Mouse (Mus musculus) lung, embryonic 16.5 days (tissue): Measurements from ENCODE around the gene Incenp. TPM values are rescaled to one million over a fixed set of nuclear protein-coding genes. Genes with fewer than 3 reads are reported as not detected.
A peak's percentile ranks its signal among the peaks of the same experiment; 100 is the strongest.

ENCODE experiments used
- ATAC-seq: fragments of 200-750 bp; cut with Nextera tagmentation; 2 replicates; pipeline ENCODE4 v1.8.0; 2017; ENCODE audit warnings: low read depth, mild to moderate bottlenecking, moderate library complexity
- H3K27ac ChIP-seq: fragments of 300-500 bp; sonication (generic); 2 replicates; pipeline ENCODE4 v1.5.1; 2014; ENCODE audit warnings: mild to moderate bottlenecking, control low read depth, low read length
- H3K27me3 ChIP-seq: fragments of 300-500 bp; sonication (generic); 2 replicates; pipeline ENCODE4 v1.6.1; 2014; ENCODE audit warnings: low read depth, low read length, mixed read lengths; ENCODE audit not compliant: control insufficient read depth, insufficient read depth
- H3K36me3 ChIP-seq: fragments of 300-500 bp; sonication (generic); 2 replicates; pipeline ENCODE4 v1.6.1; 2014; ENCODE audit warnings: low read length; ENCODE audit not compliant: control insufficient read depth, insufficient read depth
- H3K4me1 ChIP-seq: fragments of 300-500 bp; sonication (generic); replicated peaks from 2 replicates; pipeline ENCODE4 v1.6.1; 2014; ENCODE audit warnings: low read length, mixed read lengths; ENCODE audit not compliant: control insufficient read depth, insufficient read depth
- H3K4me2 ChIP-seq: fragments of 300-500 bp; sonication (generic); 2 replicates; pipeline ENCODE4 v1.6.1; 2014; ENCODE audit warnings: low read depth, low read length, control low read depth
- H3K4me3 ChIP-seq: fragments of 300-500 bp; sonication (generic); 2 replicates; pipeline ENCODE4 v1.5.1; 2014; ENCODE audit warnings: mild to moderate bottlenecking, low read length, control low read depth
- H3K9ac ChIP-seq: fragments of 300-500 bp; sonication (generic); 2 replicates; pipeline ENCODE4 v1.6.1; 2014; ENCODE audit warnings: low read length, control low read depth
- H3K9me3 ChIP-seq: fragments of 300-500 bp; sonication (generic); 2 replicates; pipeline ENCODE4 v1.6.1; 2016; ENCODE audit warnings: low read length; ENCODE audit not compliant: control insufficient read depth
- WGBS: fragments of 180-500 bp; shearing (Covaris S2); extraction: QIAGEN DNeasy Blood & Tissue Kit; methylation state at CpG from one replicate; pipeline ENCODE4 v1.1.7; 2014; 5-methylcytosine and 5-hydroxymethylcytosine counted together
- polyA plus RNA-seq: library from polyadenylated mRNA; unstranded; fragments of >200 nt; fragmentation: Nextera tagmentation; extraction: Ambion mirVana; gene quantifications from 2 replicates; pipeline ENCODE4 v1.2.1, GENCODE M21; 2015

Incenp gene
- 99.7 and 108 TPM in 2 replicates for polyA plus RNA-seq

DNA sequence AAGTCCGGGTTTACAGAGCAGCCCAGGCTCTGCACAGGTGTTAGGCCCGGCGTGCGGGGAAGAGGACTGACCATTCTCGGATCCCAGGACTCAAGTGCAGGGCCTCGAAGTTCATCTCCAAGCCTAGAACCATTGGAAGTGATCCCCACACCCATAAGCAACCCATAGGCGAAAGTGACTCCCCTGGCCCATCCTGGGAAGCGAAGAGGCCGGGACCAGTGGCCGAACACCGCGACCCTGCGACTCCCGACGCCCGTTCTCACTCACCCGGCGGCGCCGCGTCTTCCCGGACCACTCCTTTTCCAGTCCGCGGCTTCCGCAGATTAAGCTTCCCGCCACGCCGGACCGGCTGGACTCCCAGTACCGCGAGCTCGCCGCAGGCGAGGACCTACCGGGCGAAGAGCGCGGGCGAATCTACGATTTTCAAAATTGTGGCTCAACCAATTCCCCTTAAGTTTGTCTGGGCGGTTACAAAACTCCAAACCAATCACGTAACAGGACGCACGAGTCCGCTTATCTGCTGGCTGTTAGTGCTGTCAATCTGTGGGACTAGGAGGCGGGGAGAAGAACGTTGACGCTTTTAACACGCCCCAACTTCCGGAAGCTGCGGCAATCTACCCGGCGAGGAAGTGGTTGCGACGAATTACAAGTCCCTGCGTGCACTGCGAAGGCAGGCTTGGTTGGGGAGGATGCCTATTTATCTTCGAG lies at the start of gene Incenp:
TSS of gene Incenp (minus strand) at position 480 of the 708 bp plus-strand sequence.
- no peaks in the 10 kb centered on the region for H3K27me3 ChIP-seq
- H3K36me3 ChIP-seq: peaks cover 6% of the 10 kb centered on the region; the same call in 1 of the 2 replicates
- no peaks in the 10 kb centered on the region for H3K9me3 ChIP-seq
- peaks cover 19% of the 10 kb centered on the region for H3K4me1 ChIP-seq
- WGBS: under 1% methylated on average over 58 of the region's 58 CpGs
- peak within 1 kb of the TSS; percentile 78 for H3K4me2 ChIP-seq
- H3K9ac ChIP-seq: peak within 1 kb of the TSS; percentile 88
- peak; percentile 99 for ATAC-seq
- H3K27ac ChIP-seq: peak within 1 kb of the TSS; percentile 94
- H3K4me3 ChIP-seq: peak within 1 kb of the TSS; percentile 97

DNA sequence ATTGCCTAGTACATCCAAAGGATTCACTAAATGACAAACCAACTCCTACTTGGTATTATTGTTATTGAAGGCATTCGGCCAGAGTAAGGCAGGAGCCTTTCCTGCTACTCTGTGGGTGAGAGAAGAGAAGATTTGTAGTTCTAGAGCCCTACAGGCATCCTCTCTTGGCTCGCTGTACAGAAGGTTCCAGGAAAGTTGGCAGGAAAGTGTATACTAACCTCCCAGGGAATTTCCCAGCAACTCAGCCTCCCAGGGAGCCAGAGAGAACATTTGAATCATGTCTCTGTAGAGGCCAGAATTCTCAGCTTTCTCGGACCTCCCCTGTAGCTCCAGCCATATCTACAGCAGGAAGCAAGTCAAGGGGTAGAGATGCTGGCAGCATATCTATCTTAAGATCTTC lies 47.6 kb upstream of the Incenp start:
- H3K4me3 ChIP-seq: no peak overlapping the region
- H3K27ac ChIP-seq: no peak overlapping the region; the same call in 1 of the 2 replicates
- H3K27me3 ChIP-seq: no peaks in the 10 kb centered on the region
- H3K36me3 ChIP-seq: no peaks in the 10 kb centered on the region
- peaks cover 11% of the 10 kb centered on the region for H3K4me1 ChIP-seq
- H3K9ac ChIP-seq: no peak overlapping the region
- WGBS: 59% methylated on average over 3 of the region's 3 CpGs
- H3K4me2 ChIP-seq: no peak overlapping the region
- peaks cover 2% of the 10 kb centered on the region; the same call in 1 of the 2 replicates for H3K9me3 ChIP-seq
- ATAC-seq: 0 out of 2 replicates have a peak, but pooled peaks have one; percentile 27

DNA sequence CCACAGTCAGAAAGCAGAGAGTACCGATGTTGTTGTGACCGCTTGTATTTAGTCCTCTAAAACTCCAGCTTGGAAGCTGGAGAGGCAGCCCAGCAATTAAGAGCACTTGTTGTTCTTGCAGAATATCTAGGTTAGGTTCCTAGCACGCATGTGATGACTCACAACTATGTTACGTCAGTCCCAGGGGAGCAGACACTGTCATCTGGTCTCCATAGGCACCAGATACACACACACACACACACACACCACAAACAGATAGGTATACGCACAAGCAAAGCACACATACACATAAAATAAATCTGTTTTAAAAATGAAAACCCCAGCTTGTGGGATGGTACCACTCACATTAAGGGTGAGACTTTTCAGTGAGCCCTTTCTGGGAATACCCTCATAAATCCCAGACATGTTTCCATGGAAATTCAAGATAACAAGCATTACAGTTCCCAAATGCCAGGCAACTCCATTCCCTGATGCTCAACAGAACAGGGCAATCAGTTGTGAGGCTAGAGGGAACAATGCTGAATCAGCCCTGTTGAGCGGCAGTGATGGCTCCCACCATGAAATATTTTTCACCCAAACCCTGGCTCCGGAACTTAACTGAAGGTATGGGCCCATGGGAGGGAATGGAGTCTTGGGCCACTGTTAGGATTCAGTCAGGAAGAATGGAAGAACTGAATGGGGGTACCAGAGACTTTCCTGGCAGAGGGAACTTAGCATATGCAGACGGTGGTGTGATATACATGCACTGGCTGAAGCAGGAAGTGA lies 46.6 kb upstream of the Incenp start:
- Histone ChIP-seq H3K9me3 (peaks cover 2% of the 10 kb centered on the region; the same call in 1 of the 2 replicates), H3K36me3 (no peaks in the 10 kb centered on the region), H3K4me1 (peaks cover 13% of the 10 kb centered on the region), H3K27ac (no peak overlapping the region), H3K9ac (no peak overlapping the region), H3K4me3 (no peak overlapping the region), H3K27me3 (no peaks in the 10 kb centered on the region), H3K4me2 (no peak overlapping the region)
- WGBS: 88% methylated on average over 8 of the region's 8 CpGs
- no peak for ATAC-seq

DNA sequence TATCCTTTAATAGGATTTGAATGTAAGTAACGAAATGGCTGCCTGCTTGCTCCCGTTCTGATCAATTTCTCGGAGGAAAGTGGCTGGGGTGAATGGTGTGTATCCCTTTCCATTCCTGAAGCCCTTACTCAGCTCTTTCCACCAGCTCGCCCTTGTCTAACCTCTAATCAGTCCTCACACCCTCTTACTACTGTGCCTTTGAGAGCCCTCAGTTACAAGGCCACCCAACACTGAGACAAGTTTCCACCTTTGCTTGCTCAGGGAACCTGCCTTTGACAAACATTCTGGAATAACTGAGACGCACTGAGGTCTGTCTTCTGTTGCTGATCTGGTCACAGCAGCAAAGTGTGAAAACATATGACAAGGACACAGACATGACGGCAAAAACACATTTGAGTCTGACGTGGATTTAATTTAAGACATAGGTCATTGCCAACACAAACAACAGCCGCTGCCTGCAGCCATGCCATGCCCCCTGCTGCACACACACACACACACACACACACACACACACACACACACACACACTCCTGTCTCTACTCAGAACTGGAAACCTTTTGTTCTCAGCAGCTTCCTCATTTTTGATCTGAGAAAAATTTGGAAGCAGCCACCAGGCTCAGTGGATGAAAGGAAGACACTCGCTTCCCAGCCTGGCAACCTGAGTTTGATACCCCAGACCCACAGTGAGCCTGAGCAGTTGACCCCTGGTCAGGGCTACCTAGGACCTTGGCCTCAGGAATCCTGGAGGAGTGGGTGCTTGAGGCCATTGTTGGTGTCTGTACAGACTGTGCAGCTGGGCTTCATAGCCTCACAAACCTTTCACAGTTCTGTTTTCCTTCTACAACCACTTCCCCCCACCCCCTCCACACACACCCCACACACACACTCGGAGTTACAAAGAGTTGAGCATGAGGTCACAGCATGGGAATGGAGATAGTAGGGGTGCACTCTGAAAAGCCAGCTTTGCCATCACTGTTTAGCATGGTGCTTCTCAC lies 43.5 kb upstream of the Incenp start:
- peak; percentile 62 for ATAC-seq
- Histone ChIP-seq H3K27me3 (no peaks in the 10 kb centered on the region), H3K9me3 (no peaks in the 10 kb centered on the region), H3K9ac (peak overlapping the region; percentile 49), H3K4me3 (no peak overlapping the region), H3K27ac (peak overlapping the region; percentile 74), H3K4me1 (peaks cover 13% of the 10 kb centered on the region), H3K4me2 (no peak overlapping the region), H3K36me3 (no peaks in the 10 kb centered on the region)
- 29% methylated on average over 10 of the region's 10 CpGs for WGBS

DNA sequence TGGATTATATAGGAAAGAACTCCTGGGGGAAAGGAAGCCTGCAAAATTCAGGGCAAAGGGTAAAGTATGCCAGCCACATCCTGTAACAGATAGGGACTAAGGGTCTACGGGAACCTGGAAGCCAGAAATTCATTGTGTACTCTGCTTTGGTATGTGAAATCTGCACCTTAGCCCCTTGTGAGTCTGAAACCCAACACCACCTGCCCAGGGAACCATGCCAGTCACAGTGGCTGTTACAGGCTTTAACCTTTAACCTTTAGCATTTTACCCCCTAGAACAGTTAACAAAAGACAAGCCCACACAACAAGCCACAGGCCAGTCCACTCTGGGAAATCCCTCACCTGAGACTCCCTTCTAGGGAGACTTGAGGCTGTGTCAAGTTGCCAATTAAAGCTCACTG lies 42.5 kb upstream of the Incenp start:
- Histone ChIP-seq H3K27me3 (no peaks in the 10 kb centered on the region), H3K27ac (no peak overlapping the region), H3K4me1 (peaks cover 13% of the 10 kb centered on the region), H3K36me3 (no peaks in the 10 kb centered on the region), H3K9ac (no peak overlapping the region), H3K9me3 (no peaks in the 10 kb centered on the region), H3K4me3 (no peak overlapping the region), H3K4me2 (no peak overlapping the region)
- no peak for ATAC-seq
- WGBS: 28% methylated on average over 1 of the region's 1 CpGs

DNA sequence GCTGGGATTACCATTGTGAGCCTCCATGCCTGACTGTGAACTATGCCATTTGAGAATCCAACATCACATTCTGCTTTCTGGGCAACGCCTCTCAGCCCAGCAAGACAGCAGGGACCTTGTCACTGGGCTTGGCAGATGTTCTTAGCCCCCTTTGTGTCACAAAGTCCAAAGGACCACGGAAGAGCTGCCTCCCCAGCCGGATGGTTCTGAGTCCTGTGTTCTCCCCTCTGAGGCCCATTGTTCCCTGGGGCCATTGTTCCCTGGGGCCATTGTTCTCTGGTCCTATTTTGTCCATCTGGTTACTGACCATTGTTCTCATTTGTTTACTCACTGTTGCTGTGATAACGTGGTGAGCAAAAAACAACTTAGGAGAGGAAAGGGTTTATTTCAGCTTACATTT lies 41.6 kb upstream of the Incenp start:
- Histone ChIP-seq H3K4me2 (no peak overlapping the region), H3K36me3 (no peaks in the 10 kb centered on the region), H3K27me3 (no peaks in the 10 kb centered on the region), H3K9me3 (no peaks in the 10 kb centered on the region), H3K9ac (no peak overlapping the region), H3K4me3 (no peak overlapping the region), H3K27ac (no peak overlapping the region), H3K4me1 (peaks cover 13% of the 10 kb centered on the region)
- 46% methylated on average over 4 of the region's 4 CpGs for WGBS
- no peak for ATAC-seq

DNA sequence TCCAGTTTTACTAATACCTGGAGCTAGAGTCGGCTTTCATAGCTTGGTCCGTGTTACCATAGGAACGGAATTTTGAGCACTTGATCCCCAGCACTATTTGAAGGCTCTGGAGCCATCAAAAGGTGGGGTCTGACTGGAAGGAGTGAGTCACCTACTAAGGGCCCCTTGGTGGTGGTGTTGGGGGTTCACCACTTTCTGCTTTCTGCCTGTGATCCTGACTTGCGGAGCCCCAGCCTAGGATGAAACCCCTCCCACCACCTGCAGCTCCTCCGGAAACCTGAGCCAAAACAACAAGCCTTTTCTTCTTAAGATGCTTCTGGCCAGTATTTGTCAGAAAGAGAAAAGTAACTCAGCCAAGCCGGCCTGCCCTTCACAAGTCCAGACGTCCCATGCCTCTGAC lies 40.5 kb upstream of the Incenp start:
- ATAC-seq: no peak
- Histone ChIP-seq H3K9me3 (no peaks in the 10 kb centered on the region), H3K4me1 (peaks cover 13% of the 10 kb centered on the region), H3K27me3 (no peaks in the 10 kb centered on the region), H3K4me3 (no peak overlapping the region), H3K4me2 (no peak overlapping the region), H3K36me3 (no peaks in the 10 kb centered on the region), H3K9ac (no peak overlapping the region), H3K27ac (no peak overlapping the region)
- 55% methylated on average over 7 of the region's 7 CpGs for WGBS

DNA sequence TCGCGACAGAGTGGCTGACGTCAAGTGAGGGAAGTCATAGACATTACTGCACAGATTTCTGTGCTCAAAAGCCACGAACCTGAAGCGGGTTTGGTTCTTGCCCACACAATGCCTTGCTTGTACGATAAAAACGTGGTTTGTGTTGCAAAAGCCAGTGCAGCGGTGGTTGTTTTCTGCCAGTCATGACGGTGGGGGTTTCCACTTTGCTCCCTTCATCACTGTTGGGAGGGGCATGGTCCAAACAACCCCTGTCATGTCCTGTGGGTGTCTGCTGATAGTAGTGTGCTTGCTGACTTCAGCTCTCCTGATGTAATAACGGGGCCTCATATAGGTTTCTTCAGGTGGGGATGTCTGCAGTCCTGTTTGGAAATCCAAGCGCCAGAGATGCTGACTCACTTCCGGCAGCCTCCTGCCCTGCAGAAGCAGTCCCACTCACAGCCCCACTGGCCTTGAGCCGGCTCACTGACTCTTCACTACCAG lies 39.5 kb upstream of the Incenp start:
- H3K4me1 ChIP-seq: peaks cover 13% of the 10 kb centered on the region
- WGBS: 56% methylated on average over 13 of the region's 13 CpGs
- no peaks in the 10 kb centered on the region for H3K36me3 ChIP-seq
- H3K27ac ChIP-seq: no peak overlapping the region
- no peaks in the 10 kb centered on the region for H3K27me3 ChIP-seq
- no peak overlapping the region for H3K4me2 ChIP-seq
- no peaks in the 10 kb centered on the region for H3K9me3 ChIP-seq
- no peak overlapping the region for H3K4me3 ChIP-seq
- ATAC-seq: no peak
- H3K9ac ChIP-seq: no peak overlapping the region
